Mouse (Mus musculus) telencephalon, adult 2 months (tissue): ENCODE measurements around the gene Ints6.

Experiments
- DNase-seq: peaks from one replicate; pipeline ENCODE4 v3.0.0-alpha.2; 2011; ENCODE audit warnings: low read depth, low spot score

The Ints6 gene

DNA sequence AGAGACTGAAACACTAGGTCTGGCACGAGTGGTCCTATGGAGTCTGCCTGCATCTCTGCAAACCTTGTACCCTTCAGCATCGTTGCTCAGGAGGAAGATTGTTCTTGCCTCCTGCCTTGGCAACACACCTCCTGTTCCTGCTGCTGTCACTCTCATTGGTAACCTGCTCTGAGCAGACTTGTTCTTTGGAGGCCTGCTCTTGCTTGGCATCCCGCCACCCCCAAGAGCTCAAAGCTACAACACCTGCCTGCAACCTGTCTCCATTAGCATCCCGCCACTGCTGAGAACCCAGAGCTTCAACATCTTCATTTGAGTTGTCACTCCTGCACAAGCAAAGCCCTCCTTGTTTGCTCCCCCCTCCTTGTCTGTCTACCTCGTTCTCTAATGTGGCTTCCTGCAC, 133.0 kb downstream of the Ints6 start:
- DNase-seq = no peak
